Mouse (Mus musculus): ENCODE results near the gene Dcakd.

Gene Dcakd

DNA sequence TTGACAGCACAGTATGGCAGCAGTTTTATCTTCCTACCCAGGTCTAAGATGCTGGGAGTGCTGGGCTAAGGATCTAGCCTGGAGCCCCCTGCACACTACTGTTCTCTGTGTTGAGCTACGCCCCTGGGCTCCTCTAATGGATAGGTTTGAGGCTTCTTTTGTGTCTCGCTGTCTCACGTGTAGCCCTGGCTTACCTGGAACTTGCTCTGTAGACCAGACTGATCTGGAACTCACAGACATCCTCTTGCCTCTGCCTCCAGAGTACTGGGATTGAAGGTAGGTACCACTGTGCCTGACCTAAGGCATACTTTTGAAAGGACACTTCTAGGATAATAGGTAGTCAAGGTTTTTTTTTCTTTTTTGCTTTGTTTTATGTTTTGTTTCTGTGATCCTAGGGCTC, 15.8 kb upstream of the Dcakd start:
- no peak for DNase-seq

DNA sequence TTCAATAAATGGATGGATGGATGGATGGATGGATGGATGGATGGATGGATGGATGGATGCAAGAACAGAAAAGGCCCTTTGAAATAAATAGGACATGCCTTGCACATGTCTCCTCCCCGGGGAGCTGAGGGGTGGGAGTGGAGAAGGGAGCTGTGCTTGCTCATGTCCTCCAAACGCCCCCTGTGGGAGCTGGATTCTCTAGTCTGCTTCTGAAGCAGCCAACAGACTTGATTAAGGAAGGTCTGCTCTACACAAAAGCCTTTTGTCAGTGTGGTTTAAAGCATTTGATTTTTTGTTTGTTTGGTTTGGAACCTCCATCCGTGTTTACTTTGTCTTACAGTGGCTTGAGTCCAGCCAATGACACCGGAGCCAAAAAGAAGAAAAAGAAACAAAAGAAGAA, 14.7 kb upstream of the Dcakd start:
- no peak for DNase-seq

- DNase-seq: no peak
Measured at GRCm38 (mm10) chr11:103038037-103038436, 9.9 kb upstream of the Dcakd start.

GRCm38 (mm10) chr11:103036881-103037465, 8.8 kb upstream of the Dcakd start:
- DNase-seq: no peak

DNA sequence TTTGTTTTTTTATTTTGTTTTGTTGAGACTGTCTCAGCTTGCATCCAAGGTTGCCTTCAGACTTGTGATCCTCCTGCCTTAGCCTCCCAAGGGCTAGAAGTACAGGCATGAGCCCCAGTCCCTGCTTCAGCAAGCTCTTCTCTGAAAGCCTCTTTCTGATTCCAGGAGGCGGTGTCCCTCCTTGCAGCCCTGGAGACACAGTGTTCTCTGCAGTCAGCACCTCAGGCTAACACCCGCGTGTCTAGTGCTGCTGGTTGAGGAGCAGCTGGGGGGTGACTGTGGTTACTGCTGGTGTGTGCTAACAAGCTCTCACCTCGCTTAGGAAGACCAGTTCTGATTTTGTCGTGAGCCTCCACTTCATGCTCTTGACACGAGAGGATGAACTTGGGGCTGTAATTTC, 6.9 kb upstream of the Dcakd start:
- DNase-seq: no peak

DNA sequence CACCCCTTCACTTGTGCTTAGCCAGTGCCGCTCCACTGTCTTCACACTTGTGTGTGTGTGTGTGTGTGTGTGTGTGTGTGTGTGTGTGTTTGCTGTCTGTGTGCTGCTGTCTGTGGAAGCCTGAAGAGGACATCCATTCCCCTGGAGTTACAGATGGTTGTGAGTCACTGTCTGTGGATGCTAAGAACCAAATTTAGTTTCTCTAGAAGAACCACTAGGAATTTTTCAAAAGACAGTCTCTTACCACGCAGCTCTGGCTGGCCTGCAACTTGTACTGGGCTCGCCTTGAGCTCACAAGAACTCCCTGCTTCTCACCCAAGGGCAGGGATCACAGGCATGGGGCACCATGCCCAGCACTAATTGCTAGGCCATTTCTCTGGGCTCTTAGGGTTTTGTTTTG, 4.9 kb upstream of the Dcakd start:
- DNase-seq: no peak

GRCm38 (mm10) chr11:103027570-103028175, 460 bp downstream of the Dcakd start:
- no peak for DNase-seq

DNA sequence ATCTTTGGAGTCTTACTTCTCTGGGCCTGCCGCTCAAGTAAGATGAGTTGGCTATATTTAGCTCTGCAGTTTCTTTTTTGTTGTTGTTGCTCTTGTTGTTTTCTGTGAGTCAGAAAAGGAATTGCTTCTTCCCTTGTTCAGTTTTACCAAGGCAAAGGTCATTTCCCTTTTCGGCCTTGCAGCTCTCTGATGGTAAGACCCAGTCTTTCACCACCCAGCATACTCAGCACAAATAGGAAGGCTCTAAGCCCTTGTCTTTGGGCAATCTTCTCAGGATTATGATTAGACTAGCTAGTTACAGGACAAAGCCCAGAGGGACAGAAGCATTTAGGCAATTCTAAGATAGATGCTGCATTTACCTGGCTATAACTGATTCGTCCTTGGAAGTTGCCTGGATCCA, 1.2 kb downstream of the Dcakd start:
- no peak for DNase-seq

GRCm38 (mm10) chr11:103023974-103024373, 4.2 kb downstream of the Dcakd start:
- DNase-seq: no peak

- no peak for DNase-seq
Measured at GRCm38 (mm10) chr11:103020713-103021335, 7.3 kb downstream of the Dcakd start.

- DNase-seq: no peak
Measured at GRCm38 (mm10) chr11:103019325-103019724, 8.8 kb downstream of the Dcakd start.

- no peak for DNase-seq
Measured at GRCm38 (mm10) chr11:103018860-103019259, 9.3 kb downstream of the Dcakd start.

DNA sequence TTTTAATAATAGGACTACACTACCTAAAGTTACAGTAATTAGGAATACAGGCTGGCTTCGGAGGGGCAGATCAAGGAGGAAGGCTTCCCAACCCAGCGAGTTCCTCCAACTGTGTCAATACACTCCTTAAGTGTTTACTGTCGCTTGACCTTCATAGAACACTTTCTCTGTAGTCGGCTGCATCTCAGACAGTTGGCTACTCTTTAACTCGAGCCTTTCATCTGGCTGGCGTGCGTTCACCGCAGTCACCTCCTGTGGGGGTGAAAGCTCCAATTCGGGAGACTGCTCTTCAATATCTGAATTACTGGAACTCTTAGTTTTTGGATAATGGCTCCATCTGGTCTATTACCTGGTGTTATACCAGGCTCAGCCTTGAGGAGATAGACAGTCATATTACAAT, 10.5 kb downstream of the Dcakd start:
- DNase-seq: peak; percentile 30

DNA sequence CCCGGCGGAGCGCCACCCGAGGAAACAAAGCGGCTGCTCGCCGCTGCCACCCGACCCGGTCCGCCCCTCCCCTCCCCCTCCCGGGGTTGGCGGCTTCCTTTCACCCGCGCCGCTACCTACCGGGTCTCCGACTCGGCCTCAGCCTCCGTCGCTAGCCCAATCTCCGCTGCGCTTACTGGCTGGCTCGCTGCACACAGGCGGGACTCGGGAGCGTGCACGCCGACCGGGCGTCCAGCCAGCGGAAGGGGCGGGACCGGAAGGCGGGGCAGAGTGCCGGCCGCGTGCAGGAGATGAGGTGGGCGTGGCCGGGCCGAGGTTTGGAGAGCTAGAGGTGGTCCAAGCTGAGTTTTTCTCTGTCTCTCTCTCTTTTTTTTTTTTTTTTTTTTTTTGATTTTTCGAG, 11.2 kb downstream of the Dcakd start:
- peak; percentile 97 for DNase-seq

DNA sequence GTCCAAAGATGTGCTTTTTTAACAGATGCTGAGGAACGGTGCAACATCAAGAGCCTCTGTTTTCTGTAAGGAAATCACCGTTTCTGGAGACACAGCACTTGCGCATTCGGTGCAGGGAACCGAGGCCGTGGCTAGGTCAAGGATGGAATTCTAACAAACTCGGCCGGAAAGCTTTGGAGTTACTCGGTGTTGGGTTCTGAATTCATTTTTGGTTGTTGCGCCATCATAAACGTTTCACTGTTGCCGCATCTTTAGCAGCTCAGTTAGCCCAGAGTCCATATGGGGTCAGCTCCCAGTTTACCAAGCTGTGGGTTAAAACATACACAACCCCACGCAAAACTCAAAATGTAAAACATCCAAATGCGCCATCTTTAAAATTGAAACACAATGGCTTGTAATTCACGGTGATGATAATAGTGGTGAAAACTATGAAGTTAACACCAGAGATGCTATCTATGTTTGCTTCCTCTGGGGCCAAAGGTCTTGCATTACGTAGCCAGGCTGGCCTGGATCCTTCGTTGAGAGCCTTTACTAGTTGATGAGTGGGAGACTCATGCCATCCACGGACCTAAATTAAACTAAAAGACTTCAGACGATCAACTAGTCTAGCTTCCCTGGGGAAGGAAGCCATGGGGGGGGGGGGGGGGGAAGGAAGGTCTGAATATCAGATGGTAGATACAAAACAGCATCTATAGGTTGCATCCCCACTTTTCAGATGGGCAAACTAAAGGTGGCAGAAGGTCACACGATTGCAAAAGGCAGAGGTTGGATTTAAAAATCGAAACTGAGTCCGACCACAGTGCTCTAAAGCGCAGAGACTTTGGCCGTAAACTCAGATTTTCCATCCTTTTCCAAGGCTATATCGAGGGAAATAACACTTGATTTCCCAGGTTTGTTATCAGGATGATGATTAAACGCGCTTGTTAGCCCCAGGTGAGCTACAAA, 12.0 kb downstream of the Dcakd start:
- DNase-seq: no peak

GRCm38 (mm10) chr11:103011206-103011497, 17.0 kb downstream of the Dcakd start:
- no peak for DNase-seq

- no peak for DNase-seq
Measured at GRCm38 (mm10) chr11:103010454-103011205, 17.5 kb downstream of the Dcakd start.

GRCm38 (mm10) chr11:103009208-103009607, 18.9 kb downstream of the Dcakd start:
- DNase-seq: no peak

- DNase-seq: no peak
Measured at GRCm38 (mm10) chr11:103008558-103008957, 19.6 kb downstream of the Dcakd start.

DNA sequence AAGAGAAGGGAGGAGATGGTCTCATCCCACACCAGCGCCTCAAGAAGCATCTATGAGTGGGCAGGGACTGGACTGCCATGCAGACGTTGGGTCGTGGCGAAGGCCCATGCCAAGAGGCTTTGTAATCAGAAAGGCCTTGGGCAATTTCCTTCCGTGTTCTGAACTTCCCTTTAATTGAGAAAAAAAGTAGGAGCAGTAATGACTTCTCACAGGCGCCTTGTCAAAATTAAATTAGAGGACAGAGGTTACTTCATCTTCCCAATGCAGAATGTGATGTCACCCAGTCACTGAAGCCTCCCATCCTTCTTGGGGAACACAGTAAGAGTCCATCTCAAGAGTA, 21.2 kb downstream of the Dcakd start:
- DNase-seq: peak; percentile 16

DNA sequence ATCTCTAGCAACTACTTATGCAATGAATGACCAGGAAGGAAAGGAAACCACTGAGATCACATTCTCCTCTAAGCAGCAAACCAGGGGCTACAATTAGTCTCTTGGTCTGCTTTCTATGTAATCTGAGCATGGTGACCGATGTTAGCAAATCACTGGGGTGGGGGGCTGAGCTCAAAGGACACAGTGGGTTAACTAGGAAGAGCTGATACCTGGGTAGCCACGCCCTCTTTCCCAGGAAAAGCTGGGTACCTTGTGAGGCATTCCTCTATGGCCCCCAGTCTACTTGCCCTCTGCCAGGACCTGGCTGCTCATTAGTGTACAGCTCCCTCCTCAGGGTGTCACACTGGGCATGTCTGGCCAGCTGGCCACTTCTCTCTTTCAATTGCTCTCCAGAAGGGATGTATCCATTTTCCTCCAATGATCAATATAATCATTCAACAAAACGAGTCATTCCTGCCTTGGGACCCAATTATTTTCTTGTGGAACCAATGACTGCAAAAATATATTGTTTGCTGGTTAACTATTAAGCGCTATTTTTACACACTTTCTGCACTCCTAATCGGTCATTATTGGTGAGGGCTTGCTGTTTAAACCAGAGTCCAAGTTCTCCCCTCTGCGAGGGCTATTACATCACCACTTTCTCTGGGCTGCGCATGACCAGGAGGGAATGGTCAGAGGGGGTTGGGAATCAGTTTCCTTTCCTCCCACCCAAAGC, 21.7 kb downstream of the Dcakd start:
- no peak for DNase-seq

GRCm38 (mm10) chr11:103005254-103005981, 22.7 kb downstream of the Dcakd start:
- no peak for DNase-seq

Measured in kidney, adult 11 months (tissue).